Mouse (Mus musculus) fat pad, adult 2 months (tissue): ENCODE data around the gene Prr9.

Source experiments
- DNase-seq: peaks from one replicate; pipeline ENCODE4 v3.0.0-alpha.2; 2011; ENCODE audit warnings: low read depth, low spot score; ENCODE audit errors: extremely low read depth

Prr9 gene

DNA sequence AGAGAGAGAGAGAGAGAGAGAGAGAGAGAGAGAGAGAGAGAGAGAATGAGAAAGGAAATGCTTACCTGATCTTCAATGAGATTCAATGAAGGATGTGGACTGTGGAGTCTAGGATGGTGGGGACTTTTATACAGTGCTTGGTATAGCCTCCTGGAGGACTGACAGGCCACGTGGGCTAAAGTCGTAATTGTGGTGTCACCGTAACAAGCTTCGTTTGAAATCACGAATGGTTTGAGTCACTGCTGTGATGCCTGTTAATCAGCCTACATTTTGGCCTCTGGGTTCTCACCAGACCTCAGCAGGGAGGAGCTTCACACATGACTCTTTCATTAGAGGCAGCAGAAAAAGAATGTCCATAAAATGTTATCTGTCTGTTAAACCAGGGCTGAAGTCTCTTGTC, at the start of gene Prr9:
Gene Prr9 (minus strand): TSS at position 101 of the 400 bp plus-strand sequence.
- no peak for DNase-seq

GRCm38 (mm10) chr3:92169847-92170246, 46.1 kb upstream of the Prr9 start:
- DNase-seq, result peak; percentile 95

DNA sequence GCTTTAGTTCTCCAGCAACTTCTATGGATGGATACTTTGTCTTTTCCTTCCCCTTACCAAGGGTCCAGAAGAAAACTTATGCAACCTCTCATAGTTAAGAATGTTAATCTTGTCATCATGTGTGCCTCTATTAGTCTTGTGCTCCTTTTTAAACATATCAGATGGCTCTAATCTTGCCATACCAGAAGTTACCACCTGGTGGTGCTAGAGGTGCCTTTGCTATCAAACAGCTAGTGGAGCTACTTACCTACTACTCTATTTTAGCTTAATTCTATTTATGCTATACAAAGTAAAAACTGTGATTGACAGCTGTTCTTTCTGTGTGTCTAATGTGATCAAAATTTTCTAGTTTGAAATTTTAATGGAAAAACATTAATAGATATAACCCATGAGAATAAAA, 29.6 kb upstream of the Prr9 start:
- DNase-seq, result no peak

DNA sequence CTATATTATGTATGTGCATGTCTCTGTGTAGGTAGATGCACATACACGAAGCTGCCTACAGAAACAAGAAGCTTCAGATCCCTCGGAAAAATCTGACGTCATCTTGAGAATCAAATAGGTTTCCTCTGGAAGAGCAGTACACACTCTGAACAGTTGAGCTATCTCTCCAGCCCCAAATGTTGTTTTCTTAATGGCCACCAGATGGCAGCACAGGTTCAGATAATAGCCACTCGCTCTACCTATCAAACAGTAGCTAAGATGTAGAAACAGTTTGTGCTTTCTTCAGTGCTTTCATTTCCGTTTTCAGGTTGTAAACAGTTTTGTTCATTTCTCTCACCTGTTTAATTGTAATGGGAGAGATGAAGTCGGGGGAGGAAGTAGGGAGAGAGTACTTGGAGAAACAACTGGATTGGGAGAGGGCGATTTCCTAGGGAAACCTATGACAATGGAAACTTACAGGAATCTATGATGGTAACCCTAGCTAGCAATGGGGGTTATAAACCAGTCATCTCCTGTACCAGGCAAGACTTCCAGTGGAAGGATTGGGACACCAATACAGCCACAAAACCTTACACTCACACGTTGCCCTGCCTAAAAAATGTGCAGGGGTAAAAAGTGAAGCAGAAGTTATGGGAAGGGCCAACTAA, 27.0 kb upstream of the Prr9 start:
- no peak for DNase-seq

GRCm38 (mm10) chr3:92147913-92148312, 24.2 kb upstream of the Prr9 start:
- DNase-seq, result no peak

- DNase-seq, result no peak
These were observed 23.7 kb upstream of the Prr9 start for GRCm38 (mm10) chr3:92147420-92147819.

DNA sequence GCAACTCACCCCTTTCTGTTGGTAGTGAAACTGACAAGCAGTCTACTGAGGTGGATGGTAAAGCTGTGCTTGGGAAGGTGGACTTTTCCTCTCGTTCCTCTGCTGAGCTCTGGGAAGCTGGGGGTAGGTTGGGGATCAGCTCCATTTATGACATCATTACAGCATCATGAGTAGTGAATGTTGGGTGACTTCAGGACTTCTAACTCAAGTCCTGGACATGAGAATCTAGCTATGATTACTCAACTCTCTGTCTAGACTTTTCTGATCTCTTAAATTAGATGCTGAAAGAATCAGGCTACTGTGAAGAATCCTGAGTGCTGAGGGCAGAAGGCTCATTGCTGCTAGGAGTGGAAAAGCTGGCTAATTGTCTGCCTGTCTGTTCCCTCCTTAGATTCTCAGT, 18.9 kb upstream of the Prr9 start, which contains the start of gene Lelp1:
Gene Lelp1 (minus strand): TSS at position 101 of the 400 bp plus-strand sequence.
- no peak for DNase-seq

DNA sequence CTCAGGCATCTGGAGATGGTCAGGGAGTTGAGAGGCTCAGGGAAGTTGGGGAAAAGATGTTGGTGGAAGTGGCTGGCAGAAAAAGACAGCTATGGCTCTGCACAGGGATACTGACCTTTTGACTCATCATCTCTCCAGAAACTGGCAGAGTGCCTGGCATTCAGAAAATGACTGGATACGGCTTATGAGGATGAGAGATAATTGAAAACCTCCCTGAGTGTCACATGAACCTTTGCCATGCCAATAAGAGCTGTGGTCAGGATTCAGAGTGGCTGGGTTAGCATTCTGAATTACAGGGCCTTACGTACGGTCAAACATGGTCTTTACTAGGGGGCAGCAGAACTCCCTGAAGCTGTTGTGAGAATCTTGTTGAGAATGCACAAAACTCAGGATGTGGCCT, 2.8 kb downstream of the Prr9 start:
- DNase-seq, result no peak

- peak; percentile 25 for DNase-seq
These were observed 5.8 kb downstream of the Prr9 start for GRCm38 (mm10) chr3:92117930-92118329.

DNA sequence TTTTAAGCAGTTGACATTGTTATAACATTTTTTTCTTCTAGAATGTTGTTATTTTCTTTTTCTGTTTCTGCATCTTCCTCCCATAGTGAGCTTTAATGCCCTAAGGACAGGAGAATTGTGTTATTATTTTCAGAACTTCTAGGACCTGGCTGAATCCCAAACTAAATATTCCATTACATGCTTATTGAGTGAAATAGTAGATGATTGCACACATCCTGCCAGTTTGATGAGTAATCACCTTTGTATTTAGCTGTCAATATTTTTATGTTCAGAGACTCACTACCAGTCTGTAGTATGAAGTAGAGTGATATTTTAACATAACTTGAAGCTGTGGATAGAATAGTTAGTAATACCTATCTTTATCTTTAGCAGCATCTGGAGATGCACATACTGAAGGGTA, 12.2 kb downstream of the Prr9 start:
- DNase-seq, result no peak

- no peak for DNase-seq
These were observed 13.0 kb downstream of the Prr9 start for GRCm38 (mm10) chr3:92110790-92111189.

GRCm38 (mm10) chr3:92106582-92106981, 17.2 kb downstream of the Prr9 start:
- DNase-seq, result no peak

DNA sequence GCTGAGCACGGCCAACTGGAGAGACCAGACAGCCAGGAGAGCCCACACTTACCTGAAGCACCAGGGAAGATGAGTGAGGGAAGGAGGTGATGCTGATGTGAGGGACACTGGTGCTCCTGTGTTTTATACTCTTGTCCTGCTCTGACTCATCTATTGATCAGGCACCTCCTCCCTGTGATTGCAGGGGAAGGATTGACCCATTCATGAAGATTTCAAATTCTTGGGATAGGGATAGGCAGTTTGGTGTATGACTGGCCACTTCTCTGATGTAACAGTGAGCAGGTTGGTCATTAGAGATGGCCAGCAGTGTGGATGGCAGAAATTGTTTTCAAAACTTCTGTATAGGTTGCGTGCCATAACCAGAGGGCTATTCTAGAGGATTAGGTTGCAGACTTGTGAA, 40.7 kb downstream of the Prr9 start, which contains the start of gene Lor:
Gene Lor (minus strand): TSS at position 101 of the 400 bp plus-strand sequence.
- DNase-seq, result no peak

DNA sequence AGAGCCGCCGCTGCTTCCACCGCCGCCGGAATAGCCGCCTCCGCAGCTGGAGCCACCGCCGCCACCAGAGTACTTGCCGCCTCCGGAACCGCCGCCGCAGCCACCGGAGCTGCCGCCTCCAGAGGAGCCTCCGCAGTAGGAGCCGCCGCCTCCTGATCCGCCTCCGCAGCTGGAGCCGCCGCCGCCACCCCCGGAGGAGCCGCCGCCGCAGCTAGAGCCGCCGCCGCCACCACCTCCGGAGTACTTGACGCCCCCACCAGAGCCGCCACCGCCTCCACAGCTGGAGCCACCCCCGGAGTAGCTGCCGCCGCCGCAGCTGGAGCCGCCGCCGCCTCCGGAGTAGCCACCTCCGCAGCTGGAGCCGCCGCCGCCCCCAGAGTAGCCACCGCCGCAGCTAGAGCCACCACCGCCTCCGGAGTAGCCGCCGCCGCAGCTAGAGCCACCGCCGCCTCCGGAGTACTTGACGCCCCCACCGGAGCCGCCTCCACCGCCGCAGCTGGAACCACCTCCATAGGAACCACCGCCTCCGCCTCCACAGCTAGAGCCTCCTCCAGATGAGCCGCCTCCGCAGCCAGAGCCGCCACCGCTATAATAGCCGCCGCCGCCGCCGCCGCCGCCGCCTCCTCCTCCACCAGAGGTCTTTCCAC, 42.3 kb downstream of the Prr9 start:
- DNase-seq, result no peak

DNA sequence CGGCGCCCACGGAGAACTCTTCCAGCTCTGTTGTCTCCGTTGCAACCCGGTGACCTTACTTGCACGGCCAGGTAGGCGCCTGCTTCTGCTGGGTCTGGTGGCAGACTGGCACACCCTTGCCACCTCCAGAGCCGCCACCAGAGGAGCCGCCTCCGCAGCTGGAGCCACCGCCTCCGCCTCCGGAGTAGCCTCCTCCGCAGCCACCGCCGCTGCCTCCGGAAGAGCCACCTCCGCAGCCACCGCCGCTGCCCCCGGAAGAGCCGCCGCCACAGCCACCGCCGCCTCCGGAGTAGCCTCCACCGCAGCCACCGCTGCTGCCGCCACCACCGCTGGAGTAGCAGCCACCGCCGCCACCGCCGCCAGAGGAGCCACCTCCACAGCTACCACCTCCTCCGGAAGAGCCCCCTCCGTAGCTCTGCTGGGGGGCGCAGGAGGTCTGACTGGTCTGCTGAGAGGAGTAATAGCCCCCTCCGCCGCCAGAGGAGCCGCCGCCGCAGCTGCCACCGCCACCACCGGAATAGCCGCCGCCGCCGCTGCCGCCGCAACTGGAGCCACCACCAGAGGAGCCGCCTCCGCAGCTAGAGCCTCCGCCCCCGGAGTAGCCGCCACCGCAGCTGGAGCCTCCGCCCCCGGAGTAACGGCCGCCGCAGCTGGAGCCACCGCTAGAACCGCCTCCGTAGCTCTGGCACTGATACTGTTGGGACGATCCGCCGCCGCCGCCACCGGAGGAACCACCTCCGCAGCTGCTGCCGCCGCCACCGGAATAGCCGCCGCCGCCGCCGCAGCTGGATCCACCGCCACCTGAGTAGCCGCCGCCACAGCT, 43.1 kb downstream of the Prr9 start:
- DNase-seq, result no peak
